Mouse (Mus musculus): ENCODE measurements around the gene Cpb2. TPM values are rescaled to one million over a fixed set of nuclear protein-coding genes. Genes with fewer than 3 reads are reported as not detected.

Cpb2 gene
- polyA plus RNA-seq, 1 experiment from 2014 or later, result not detected

GRCm38 (mm10) chr14:75301081-75301480 lies 59.0 kb downstream of the Cpb2 start:
- 97% methylated on average over 1 of the region's 1 CpGs for WGBS
- H3K36me3 ChIP-seq (ENCODE audit: control insufficient read depth, insufficient read depth, low read length), result no peaks in the 10 kb centered on the region
- H3K4me3 ChIP-seq (ENCODE audit: control insufficient read depth in 1 of 2, insufficient read depth in 1 of 2, low read depth in 1 of 2, low read length in 2 of 2), result no peak overlapping the region

DNA sequence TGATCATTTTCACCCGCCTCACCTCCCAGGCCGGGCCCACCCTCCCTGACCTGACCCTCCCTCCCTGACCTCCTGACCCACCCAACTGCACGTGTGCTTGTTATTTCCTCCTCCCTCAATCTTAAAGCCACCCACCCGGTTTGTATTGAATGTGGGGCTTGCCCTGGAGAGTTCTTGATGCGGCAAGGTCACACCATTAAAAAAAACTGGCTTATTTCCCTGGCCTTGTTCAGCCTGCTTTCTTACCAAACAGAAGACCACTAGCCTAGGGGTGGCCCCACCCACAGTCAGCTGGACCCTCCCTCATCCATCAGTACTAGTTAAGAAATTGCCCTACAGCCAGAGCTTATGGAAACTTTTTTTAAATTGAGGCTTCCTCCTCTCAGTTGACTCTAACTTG lies 61.7 kb downstream of the Cpb2 start:
- no peaks in the 10 kb centered on the region for H3K9me3 ChIP-seq (ENCODE audit: control insufficient read depth, low read length)
- no peak for ATAC-seq (ENCODE audit: insufficient number of reproducible peaks, insufficient read depth, low FRiP score, low read depth)
- 68% methylated on average over 5 of the region's 5 CpGs for WGBS
- no peak overlapping the region for H3K4me2 ChIP-seq (ENCODE audit: low read length)
- H3K4me3 ChIP-seq (ENCODE audit: control insufficient read depth in 1 of 2, insufficient read depth in 1 of 2, low read depth in 1 of 2, low read length in 2 of 2), result no peak overlapping the region
- H3K9ac ChIP-seq (ENCODE audit: low read length), result no peak overlapping the region
- H3K36me3 ChIP-seq (ENCODE audit: control insufficient read depth, insufficient read depth, low read length), result peaks cover under 1% of the 10 kb centered on the region; the same call in 1 of the 2 replicates
- no peaks in the 10 kb centered on the region for H3K27me3 ChIP-seq (ENCODE audit: control insufficient read depth, insufficient read depth, low read length)
- H3K27ac ChIP-seq (replicated peaks in 1 of 2; ENCODE audit: control insufficient read depth in 1 of 2, insufficient read depth in 1 of 2, low read depth in 2 of 2, low read length in 2 of 2), result no peak overlapping the region
- H3K4me1 ChIP-seq (ENCODE audit: control insufficient read depth in 2 of 2, insufficient read depth in 2 of 2, low read length in 2 of 2), result no peaks in the 10 kb centered on the region

More at GRCm38 (mm10) chr14:75301081-75301480, 59.0 kb downstream of the Cpb2 start:
- H3K4me2 ChIP-seq (ENCODE audit: low read length), result no peak overlapping the region
- no peak overlapping the region for H3K27ac ChIP-seq (replicated peaks in 1 of 2; ENCODE audit: control insufficient read depth in 1 of 2, insufficient read depth in 1 of 2, low read depth in 2 of 2, low read length in 2 of 2)
- H3K9me3 ChIP-seq (ENCODE audit: control insufficient read depth, low read length), result no peaks in the 10 kb centered on the region
- ATAC-seq (ENCODE audit: insufficient number of reproducible peaks, insufficient read depth, low FRiP score, low read depth), result no peak
- H3K4me1 ChIP-seq (ENCODE audit: control insufficient read depth in 2 of 2, insufficient read depth in 2 of 2, low read length in 2 of 2), result no peaks in the 10 kb centered on the region
- H3K27me3 ChIP-seq (ENCODE audit: control insufficient read depth, insufficient read depth, low read length), result no peaks in the 10 kb centered on the region
- no peak overlapping the region for H3K9ac ChIP-seq (ENCODE audit: low read length)

DNA sequence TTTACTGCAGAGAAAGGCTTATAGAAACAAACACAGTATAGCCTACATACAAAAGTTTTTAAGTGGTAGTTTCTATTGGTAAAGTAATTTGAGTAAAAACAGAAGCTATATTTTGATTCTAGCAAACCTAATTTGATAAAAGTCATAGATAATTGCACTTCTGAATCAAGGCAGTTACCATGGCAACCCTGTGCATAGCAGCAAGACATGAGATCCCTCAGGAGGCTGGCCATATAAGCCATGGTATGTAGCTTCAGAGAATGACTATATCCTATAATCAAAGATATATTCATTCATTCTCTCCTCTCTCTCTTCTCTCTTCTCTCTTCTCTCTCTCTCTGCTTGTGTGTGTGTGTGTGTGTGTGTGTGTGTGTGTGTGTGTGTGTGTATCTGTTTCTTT lies 65.8 kb downstream of the Cpb2 start:
- H3K27ac ChIP-seq (replicated peaks in 1 of 2; ENCODE audit: control insufficient read depth in 1 of 2, insufficient read depth in 1 of 2, low read depth in 2 of 2, low read length in 2 of 2), result no peak overlapping the region
- H3K4me1 ChIP-seq (ENCODE audit: control insufficient read depth in 2 of 2, insufficient read depth in 2 of 2, low read length in 2 of 2), result no peaks in the 10 kb centered on the region
- no peaks in the 10 kb centered on the region for H3K27me3 ChIP-seq (ENCODE audit: control insufficient read depth, insufficient read depth, low read length)
- H3K4me3 ChIP-seq (ENCODE audit: control insufficient read depth in 1 of 2, insufficient read depth in 1 of 2, low read depth in 1 of 2, low read length in 2 of 2), result no peak overlapping the region
- ATAC-seq (ENCODE audit: insufficient number of reproducible peaks, insufficient read depth, low FRiP score, low read depth), result no peak
- H3K4me2 ChIP-seq (ENCODE audit: low read length), result no peak overlapping the region
- H3K9ac ChIP-seq (ENCODE audit: low read length), result no peak overlapping the region
- peaks cover 11% of the 10 kb centered on the region for H3K36me3 ChIP-seq (ENCODE audit: control insufficient read depth, insufficient read depth, low read length)
- H3K9me3 ChIP-seq (ENCODE audit: control insufficient read depth, low read length), result no peaks in the 10 kb centered on the region

- WGBS, result 67% methylated on average over 5 of the region's 5 CpGs
- Histone ChIP-seq H3K27me3 (ENCODE audit: control insufficient read depth, insufficient read depth, low read length) (no peaks in the 10 kb centered on the region), H3K9ac (ENCODE audit: low read length) (no peak overlapping the region), H3K4me2 (ENCODE audit: low read length) (no peak overlapping the region), H3K4me1 (ENCODE audit: control insufficient read depth in 2 of 2, insufficient read depth in 2 of 2, low read length in 2 of 2) (no peaks in the 10 kb centered on the region), H3K36me3 (ENCODE audit: control insufficient read depth, insufficient read depth, low read length) (peaks cover 12% of the 10 kb centered on the region), H3K9me3 (ENCODE audit: control insufficient read depth, low read length) (no peaks in the 10 kb centered on the region), H3K27ac (replicated peaks in 1 of 2; ENCODE audit: control insufficient read depth in 1 of 2, insufficient read depth in 1 of 2, low read depth in 2 of 2, low read length in 2 of 2) (no peak overlapping the region), H3K4me3 (ENCODE audit: control insufficient read depth in 1 of 2, insufficient read depth in 1 of 2, low read depth in 1 of 2, low read length in 2 of 2) (no peak overlapping the region)
- no peak for ATAC-seq (ENCODE audit: insufficient number of reproducible peaks, insufficient read depth, low FRiP score, low read depth)
Measured at GRCm38 (mm10) chr14:75309336-75309992, 67.4 kb downstream of the Cpb2 start.

DNA sequence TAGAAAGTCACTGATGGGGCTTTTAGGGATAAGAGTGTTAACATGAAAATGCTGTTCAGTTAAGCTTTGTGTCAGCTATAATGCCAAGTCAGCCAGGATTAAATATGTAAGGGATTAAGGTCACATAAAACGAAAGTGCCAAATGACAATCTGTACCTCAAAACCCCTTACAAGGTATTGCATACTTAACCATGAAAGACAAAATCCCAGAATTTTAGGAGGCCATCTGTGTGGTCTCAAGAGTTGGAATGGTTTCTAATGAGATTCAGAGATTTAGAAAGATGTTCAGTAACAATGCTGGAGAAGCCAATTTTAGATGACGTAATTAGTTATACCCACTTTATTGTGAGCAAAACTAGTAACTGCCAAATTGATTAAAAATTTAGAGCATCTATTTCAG lies 72.4 kb downstream of the Cpb2 start:
- H3K9me3 ChIP-seq (ENCODE audit: control insufficient read depth, low read length), result no peaks in the 10 kb centered on the region
- H3K27ac ChIP-seq (replicated peaks in 1 of 2; ENCODE audit: control insufficient read depth in 1 of 2, insufficient read depth in 1 of 2, low read depth in 2 of 2, low read length in 2 of 2), result no peak overlapping the region
- H3K4me3 ChIP-seq (ENCODE audit: control insufficient read depth in 1 of 2, insufficient read depth in 1 of 2, low read depth in 1 of 2, low read length in 2 of 2), result no peak overlapping the region
- H3K4me1 ChIP-seq (ENCODE audit: control insufficient read depth in 2 of 2, insufficient read depth in 2 of 2, low read length in 2 of 2), result no peaks in the 10 kb centered on the region
- WGBS, result 89% methylated on average over 2 of the region's 2 CpGs
- H3K27me3 ChIP-seq (ENCODE audit: control insufficient read depth, insufficient read depth, low read length), result no peaks in the 10 kb centered on the region
- H3K36me3 ChIP-seq (ENCODE audit: control insufficient read depth, insufficient read depth, low read length), result peaks cover 8% of the 10 kb centered on the region; the same call in 1 of the 2 replicates
- no peak for ATAC-seq (ENCODE audit: insufficient number of reproducible peaks, insufficient read depth, low FRiP score, low read depth)
- no peak overlapping the region for H3K9ac ChIP-seq (ENCODE audit: low read length)
- no peak overlapping the region for H3K4me2 ChIP-seq (ENCODE audit: low read length)

DNA sequence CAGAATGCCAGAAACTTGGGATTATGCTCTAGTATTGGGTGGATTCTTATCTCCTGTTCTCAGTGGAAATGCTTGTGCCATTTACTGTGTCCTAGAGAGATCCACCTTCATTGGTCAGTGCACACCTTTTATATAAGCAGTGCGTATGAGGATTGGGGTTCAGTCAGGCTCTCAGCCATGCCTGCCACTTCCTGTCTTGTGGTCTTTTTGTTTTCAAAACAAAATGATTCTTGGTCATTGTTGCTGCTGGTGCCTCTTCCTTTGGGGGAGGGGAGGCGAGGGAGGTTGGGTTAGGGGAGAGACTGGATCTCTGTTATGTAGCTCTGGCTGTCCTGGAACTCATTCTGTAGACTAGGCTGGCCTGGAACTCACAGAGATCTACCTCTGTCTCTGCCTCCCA lies 76.6 kb downstream of the Cpb2 start:
- Histone ChIP-seq H3K9ac (ENCODE audit: low read length) (no peak overlapping the region), H3K4me2 (ENCODE audit: low read length) (no peak overlapping the region), H3K27ac (replicated peaks in 1 of 2; ENCODE audit: control insufficient read depth in 1 of 2, insufficient read depth in 1 of 2, low read depth in 2 of 2, low read length in 2 of 2) (no peak overlapping the region), H3K36me3 (ENCODE audit: control insufficient read depth, insufficient read depth, low read length) (peaks cover 24% of the 10 kb centered on the region), H3K4me3 (ENCODE audit: control insufficient read depth in 1 of 2, insufficient read depth in 1 of 2, low read depth in 1 of 2, low read length in 2 of 2) (no peak overlapping the region), H3K4me1 (ENCODE audit: control insufficient read depth in 2 of 2, insufficient read depth in 2 of 2, low read length in 2 of 2) (no peaks in the 10 kb centered on the region), H3K9me3 (ENCODE audit: control insufficient read depth, low read length) (no peaks in the 10 kb centered on the region), H3K27me3 (ENCODE audit: control insufficient read depth, insufficient read depth, low read length) (no peaks in the 10 kb centered on the region)
- ATAC-seq (ENCODE audit: insufficient number of reproducible peaks, insufficient read depth, low FRiP score, low read depth), result no peak
- WGBS, result 91% methylated on average over 2 of the region's 2 CpGs

GRCm38 (mm10) chr14:75320269-75320668 lies 78.2 kb downstream of the Cpb2 start:
- H3K27ac ChIP-seq (replicated peaks in 1 of 2; ENCODE audit: control insufficient read depth in 1 of 2, insufficient read depth in 1 of 2, low read depth in 2 of 2, low read length in 2 of 2), result no peak overlapping the region
- no peak for ATAC-seq (ENCODE audit: insufficient number of reproducible peaks, insufficient read depth, low FRiP score, low read depth)

DNA sequence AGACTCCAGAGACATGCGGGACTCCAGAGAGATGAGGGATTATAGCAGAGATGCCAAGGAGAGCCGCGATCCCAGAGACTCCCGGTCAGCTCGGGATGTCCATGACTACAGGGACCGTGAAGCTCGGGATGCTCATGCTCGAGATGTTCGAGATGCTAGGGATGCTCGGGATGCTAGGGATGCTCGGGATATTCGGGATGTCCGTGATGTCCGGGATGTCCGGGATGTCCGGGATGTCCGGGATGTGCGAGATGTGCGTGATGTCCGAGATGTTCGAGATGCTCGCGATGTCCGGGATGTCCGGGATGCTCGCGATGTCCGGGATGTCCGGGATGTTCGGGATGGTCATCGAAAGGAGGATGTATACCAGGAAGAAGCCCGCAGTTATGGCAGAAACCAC lies 81.3 kb downstream of the Cpb2 start:
- Histone ChIP-seq H3K36me3 (ENCODE audit: control insufficient read depth, insufficient read depth, low read length) (peaks cover 59% of the 10 kb centered on the region), H3K4me2 (ENCODE audit: low read length) (no peak overlapping the region), H3K9me3 (ENCODE audit: control insufficient read depth, low read length) (no peaks in the 10 kb centered on the region), H3K9ac (ENCODE audit: low read length) (no peak overlapping the region), H3K27me3 (ENCODE audit: control insufficient read depth, insufficient read depth, low read length) (no peaks in the 10 kb centered on the region), H3K27ac (replicated peaks in 1 of 2; ENCODE audit: control insufficient read depth in 1 of 2, insufficient read depth in 1 of 2, low read depth in 2 of 2, low read length in 2 of 2) (no peak overlapping the region), H3K4me1 (ENCODE audit: control insufficient read depth in 2 of 2, insufficient read depth in 2 of 2, low read length in 2 of 2) (no peaks in the 10 kb centered on the region), H3K4me3 (ENCODE audit: control insufficient read depth in 1 of 2, insufficient read depth in 1 of 2, low read depth in 1 of 2, low read length in 2 of 2) (no peak overlapping the region)
- no peak for ATAC-seq (ENCODE audit: insufficient number of reproducible peaks, insufficient read depth, low FRiP score, low read depth)
- WGBS, result 97% methylated on average over 32 of the region's 32 CpGs

More at GRCm38 (mm10) chr14:75320269-75320668, 78.2 kb downstream of the Cpb2 start:
- no peaks in the 10 kb centered on the region for H3K27me3 ChIP-seq (ENCODE audit: control insufficient read depth, insufficient read depth, low read length)
- no peaks in the 10 kb centered on the region for H3K9me3 ChIP-seq (ENCODE audit: control insufficient read depth, low read length)
- peaks cover 36% of the 10 kb centered on the region for H3K36me3 ChIP-seq (ENCODE audit: control insufficient read depth, insufficient read depth, low read length)
- no peak overlapping the region for H3K9ac ChIP-seq (ENCODE audit: low read length)
- no peaks in the 10 kb centered on the region for H3K4me1 ChIP-seq (ENCODE audit: control insufficient read depth in 2 of 2, insufficient read depth in 2 of 2, low read length in 2 of 2)
- no peak overlapping the region for H3K4me2 ChIP-seq (ENCODE audit: low read length)
- no peak overlapping the region for H3K4me3 ChIP-seq (ENCODE audit: control insufficient read depth in 1 of 2, insufficient read depth in 1 of 2, low read depth in 1 of 2, low read length in 2 of 2)
- 83% methylated on average over 5 of the region's 5 CpGs for WGBS
